Mouse (Mus musculus) frontal cortex, adult 2 months (tissue): ENCODE data around the gene Kpna7. TPM values are rescaled to one million over a fixed set of nuclear protein-coding genes. Genes with fewer than 3 reads are reported as not detected.

ENCODE experiments used
- DNase-seq, 2 experiments: peaks; one replicate each; pipeline ENCODE4 v3.0.0; 2022; ENCODE audit warnings: low spot score in 1 of 2; ENCODE audit errors: extremely low spot score in 1 of 2
- polyA plus RNA-seq: library from polyadenylated mRNA; depleted of rRNA; stranded (reverse); fragments of >200 nt; gene quantifications from 2 replicates; pipeline ENCODE4 v1.2.3, GENCODE M21; 2012

Gene Kpna7
- polyA plus RNA-seq, 1 experiment, result not detected

DNA sequence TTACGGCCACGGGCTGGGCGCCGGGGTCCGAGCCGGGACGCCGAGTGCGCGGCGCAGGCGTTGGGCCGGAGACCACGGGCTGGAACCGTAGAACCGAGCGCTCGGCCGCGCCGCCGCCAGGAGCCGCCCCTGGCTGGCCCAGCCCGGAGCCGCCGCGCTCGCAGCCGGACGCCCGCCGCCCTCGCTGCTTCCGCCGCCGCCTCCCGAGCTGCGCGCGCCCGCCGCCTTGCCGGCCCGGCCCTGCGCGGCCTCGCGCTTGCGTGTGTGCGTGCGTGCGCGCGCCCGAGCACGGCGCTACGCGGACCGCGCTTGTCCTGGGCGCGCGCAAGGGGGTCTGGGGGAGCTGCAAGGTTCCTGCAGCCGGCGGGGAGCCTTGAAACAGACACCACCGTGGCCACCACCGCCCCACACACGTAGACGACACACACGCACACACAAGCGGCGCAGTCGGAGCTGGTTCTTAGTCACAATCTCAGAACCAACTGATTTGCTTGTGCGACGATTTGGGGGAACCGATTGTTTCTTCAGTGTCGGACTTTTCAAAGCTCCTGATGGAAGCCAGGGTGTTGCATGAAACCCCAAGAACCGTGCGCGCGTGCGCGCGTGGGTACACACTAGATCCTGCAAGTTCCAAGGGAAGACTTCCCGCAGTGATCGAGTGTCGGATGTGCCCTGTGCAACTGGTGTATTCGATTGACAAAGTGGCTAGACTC is 118.0 kb downstream of the Kpna7 start, which contains the start of gene Smurf1:
Smurf1 (minus strand) TSS at position 209 of the 713 bp plus-strand sequence.
- DNase-seq, result peak; percentile 63 to 82

DNA sequence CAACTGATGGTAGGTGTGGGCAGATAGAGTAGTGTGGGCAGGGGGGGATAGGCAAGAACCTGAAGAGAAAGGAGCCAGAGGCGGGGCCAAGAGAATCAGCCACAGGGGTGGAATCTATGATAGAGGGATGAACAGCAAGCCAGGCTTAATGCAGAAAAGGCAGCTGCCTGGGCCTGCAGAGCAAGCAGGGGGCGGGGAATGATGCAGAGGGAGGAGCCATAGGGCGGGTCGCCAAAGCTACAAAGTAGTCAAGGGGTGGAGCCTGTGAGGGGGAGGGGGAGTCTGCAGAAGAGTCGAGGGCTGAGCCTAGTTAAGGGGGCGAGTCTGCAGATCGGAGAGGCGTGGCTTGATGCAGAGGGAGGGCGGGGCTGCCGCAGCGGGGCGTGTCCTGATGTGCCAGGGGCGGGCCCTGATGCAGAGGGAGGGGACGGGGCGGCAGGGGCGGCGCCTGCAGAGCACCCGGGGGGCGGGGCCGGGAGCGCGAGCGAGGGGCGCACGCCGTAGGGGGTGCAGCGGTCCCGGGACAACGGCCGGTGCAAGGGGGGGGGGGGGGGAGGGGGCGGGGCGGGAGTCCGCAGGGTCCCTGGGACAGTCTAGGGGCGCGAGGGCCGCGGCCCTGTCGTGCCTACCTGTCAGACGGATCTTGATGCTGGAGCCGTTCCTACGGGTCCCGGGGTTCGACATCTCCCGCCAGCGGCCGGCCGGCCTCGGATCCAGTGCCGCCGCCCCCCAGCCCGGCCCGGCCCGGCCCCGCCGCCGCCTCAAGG is 118.8 kb downstream of the Kpna7 start:
- peak; percentile 79 to 83 for DNase-seq

DNA sequence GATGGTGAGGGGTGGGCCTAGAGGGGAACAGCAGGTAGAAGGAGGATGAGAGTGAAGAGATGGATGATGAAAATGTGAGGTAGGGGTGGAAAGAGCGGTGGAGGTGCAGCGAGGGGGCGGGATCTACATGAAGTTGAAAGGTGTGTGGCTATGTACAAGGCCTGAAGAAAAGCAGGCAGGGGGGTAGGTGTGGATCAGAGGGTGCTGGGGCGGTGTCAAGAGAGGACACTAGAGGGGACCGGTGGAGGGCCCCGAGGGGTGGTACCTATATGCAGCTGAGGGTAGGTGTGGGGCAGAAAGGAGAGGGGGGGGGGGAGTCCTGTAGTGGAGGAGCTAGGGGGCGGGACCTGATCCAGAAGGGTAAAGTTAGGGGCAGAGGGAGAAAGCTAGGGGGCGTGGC is 119.4 kb downstream of the Kpna7 start:
- no peak for DNase-seq

DNA sequence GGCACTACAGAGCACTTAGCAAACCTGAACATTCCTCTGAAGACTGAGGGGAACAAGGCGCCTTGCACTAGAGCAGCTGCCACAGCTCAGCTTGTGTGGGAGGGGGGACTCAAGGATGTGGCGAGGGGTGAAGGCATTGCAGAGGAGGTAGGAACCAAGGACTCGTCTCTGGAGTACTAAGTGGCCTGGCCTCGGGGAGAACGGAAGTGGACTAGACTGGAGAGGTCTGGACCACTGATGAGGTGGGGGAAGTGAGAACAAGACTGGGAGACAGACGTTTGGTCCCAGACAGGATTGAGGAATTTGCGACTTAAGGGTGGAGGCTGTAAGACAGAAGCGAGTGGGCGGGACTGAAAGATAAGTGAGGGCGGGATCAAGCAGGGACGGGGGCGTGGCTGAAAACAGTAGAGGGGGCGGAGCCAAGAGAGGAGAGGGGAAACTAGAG is 120.0 kb downstream of the Kpna7 start:
- peak; percentile 44 to 80 for DNase-seq

DNA sequence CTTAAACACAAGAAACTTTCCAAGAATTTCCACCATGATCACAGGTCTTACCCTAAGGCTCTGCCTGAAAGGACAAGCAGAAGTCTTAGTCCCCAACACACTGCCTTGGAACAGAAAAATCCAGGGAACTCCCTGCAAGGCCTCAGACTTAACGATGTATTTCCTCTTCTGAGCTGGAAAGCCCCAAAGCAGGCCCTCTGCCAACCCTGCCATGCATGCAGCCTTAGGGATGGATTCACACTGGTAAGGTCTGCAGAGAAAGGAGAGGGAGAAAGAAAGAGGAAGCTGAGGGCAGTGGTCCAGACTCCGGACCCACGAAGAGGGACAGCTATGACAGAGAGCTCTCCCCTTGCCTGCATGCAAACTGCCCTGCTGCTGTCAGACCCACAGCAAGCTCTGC is 120.4 kb downstream of the Kpna7 start:
- DNase-seq, result peak in 1 of 2 experiments; percentile 40

DNA sequence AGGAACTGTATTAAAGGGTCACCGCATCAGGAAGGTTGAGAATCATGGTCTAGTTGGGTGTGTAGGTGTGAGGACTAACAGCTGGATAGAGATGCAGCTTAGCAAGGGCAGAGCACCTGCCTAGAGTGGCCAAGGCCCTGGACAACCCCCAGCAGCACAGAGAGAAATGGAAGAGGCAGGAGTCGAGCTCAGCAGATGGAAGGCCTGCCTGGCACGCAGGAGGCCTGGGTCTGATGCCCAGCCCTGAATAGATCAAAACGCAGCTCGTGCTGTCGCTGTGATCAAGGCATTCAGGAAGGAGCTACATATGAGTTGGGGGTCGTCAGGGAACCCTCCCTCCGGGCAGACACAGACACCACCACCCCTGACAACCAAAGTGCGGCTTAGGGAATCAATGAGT is 125.6 kb downstream of the Kpna7 start:
- no peak for DNase-seq

DNA sequence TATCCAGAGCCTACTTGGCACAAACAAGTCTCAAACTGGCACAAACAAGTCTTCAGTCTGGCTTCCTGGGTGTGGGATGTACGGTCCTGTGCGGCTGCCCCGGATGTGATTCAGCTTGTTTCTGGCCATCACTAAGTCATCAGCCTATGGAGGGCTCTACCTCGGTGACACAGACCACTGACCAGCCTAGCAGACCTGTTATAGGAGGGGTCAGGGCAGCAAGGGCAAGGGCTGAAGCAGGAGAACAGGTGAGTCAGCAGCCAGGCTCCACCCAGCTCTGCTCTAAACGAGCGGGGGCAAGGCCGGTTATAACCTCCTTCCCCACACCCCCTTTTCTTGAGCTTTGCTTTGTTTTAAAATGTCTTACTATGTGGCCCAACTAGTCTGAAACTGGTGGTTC is 129.4 kb downstream of the Kpna7 start:
- no peak for DNase-seq

DNA sequence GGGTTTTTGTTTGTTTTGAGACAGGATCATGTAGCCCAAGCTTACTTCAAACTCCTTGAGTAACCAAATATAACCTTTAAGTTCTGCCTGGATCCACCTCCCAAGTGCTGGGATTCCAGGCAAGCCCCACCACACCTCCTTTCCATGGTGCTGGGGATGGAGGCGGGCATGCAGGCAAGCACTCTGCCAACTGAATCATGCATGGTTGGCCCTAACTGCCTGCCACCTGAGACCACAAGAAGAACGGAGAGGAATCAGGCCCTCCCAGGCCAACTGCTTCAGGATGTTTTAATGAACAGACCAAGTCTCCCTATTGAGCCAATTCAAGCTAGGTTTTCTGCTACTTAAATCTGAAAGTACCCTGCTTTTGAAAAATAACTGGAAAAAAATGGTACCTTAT is 131.2 kb downstream of the Kpna7 start:
- DNase-seq, result no peak

DNA sequence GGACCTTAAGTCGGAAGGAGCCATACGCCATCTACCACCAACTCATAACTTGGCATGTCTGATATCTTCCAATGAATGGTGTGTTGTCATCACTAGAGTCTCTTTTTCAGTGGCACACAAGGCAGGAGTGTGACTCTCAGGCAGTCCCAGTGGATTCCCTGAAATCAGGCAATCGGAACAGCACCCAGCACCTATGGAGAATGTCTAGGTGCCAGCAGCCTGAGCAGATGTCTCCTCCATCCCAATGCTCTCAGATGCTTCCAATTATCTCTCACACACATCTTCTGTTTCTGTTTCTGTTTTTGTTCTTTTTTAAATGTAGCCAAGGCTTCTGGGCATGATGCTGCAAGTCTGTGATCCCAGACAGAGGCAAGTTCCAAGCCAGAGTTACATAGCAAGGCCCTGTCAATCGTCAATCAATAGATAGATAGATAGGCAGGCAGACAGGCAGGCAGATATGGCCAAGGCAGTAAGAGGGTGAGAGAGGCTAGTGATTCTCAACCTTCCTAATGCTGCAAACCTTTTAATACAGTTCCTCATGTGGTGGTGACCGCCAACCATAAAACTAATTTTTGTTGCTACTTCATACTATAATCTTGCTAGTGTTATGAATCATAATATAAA is 133.3 kb downstream of the Kpna7 start:
- DNase-seq, result no peak

DNA sequence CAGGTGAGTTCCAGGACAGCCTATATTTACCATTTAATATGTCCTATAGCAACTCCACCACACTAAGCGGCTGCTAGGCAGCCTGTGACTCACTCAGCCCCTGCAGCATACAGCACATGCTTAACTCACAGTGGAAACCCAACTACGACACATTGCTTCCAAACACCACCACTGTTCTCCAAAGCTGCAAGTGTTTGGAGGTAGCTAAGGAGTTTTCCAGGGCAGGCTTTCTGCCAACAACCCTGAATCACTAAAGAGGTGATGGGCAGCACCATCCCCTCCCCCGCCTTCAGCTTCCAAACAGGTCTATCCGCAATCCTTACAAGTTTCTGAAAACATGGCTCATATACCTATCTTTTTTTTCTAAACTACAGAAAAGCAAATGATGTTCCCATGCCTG is 134.0 kb downstream of the Kpna7 start:
- peak; percentile 45 to 69 for DNase-seq

DNA sequence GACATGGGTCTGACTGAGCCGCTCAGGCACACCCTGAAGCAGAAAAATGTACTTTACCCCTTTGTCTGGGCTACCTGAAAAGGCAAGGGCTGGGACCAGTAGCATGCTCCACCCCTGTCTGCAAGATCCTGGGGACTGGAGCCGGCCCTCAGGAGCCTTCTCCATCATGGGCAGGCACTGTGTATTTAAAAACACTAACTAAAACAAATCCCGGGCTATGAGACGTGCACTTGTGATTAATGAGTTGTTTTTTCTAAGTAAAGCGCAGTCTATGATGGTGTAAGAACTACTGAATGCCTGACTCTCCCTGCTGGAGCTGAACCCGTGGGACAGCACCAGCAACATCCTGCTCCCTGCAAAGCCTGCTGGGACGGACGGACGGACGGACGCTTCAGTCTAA is 135.4 kb downstream of the Kpna7 start:
- no peak for DNase-seq

DNA sequence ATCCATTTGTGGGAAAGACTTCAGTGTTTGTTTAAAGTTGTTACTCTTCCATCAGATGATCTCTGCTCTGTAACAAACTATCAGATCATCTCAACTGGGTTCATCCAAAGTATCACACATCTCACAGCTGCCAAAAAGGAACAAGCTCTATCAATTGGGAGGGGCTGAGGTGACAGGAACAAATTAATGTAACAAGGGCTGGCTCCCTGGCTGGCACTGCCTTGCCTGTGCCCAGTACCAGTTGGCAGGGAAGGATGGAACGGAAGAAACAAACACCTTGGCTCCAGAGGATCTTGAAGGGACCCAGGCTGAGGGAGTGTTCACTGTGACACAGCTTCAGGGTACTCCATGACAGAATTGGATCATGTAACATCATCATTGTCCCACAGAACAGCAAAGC is 135.8 kb downstream of the Kpna7 start:
- no peak for DNase-seq

DNA sequence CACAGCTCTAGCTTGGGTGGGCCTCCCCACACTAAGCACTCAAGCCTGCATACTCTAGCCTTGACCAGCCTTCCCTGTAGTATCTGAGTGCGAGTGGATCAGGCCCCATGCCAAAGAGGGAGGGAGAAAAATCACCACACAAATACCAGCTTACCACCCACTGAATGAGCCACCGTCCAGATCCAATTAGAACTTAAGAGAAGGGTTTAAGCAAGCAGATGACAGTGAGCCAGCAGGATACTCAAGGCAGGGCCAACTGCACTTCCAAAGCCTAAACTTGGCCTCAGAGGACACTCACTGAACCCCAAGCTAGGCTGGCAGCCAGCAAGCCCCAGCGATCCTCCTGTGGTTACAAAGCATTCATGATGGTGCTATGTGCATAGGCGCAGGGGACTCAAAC is 137.8 kb downstream of the Kpna7 start:
- DNase-seq, result peak in 1 of 2 experiments; percentile 53

DNA sequence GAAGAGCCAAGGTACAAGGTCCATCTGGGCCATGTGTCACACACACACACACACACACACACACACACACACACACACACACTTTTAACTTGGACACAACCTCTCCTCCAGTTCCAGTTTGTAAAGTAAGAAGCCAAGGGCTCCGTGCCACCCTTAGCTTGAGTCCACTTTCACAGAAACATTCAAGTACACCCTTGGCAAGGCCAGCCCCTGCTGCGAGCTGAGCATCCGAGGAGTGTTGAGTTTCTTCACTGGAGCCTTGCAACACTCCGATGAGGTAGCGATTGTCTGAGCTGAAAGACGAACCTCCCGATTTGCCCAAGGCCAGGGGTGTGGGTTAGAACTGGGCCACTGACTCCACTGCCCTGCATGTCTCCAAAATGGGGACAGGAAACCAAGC is 138.9 kb downstream of the Kpna7 start:
- DNase-seq, result no peak

DNA sequence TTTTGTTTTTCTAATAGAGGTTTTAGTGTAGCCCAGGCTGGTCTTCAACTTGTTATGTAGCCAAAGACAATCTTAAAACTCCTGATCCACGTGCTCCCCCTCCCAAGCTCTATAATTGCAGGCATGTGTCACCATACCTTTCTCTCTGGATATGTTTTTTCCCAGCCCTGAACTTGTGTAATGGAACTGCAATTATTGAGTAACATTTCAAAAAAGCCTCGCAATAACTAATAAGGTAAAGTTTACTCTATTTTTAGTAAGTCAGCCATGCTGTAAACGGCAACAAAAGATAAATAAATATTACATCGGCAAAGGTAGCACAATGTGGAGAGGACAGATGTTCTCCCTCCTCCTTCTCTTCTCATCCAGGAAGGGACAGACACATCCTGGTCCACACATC is 139.5 kb downstream of the Kpna7 start:
- DNase-seq, result no peak

DNA sequence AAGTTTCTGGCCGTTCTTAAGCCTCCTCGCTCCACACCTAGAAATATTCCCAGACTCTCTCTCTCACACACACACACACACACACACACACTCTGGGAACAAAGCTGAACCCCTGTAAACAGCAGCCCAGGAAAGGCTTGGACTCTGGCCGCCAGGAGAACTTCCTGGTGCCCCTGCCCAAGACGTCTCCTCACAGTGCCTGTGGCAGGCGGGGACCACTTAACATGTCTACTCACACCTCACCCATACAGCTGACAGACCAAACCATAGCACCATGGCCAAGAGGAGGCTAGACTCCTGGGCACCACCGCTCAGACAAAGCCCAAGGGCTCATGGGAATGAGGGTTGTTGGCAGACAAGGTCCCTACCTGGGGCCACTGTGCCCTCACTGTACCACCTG is 140.5 kb downstream of the Kpna7 start:
- no peak for DNase-seq

DNA sequence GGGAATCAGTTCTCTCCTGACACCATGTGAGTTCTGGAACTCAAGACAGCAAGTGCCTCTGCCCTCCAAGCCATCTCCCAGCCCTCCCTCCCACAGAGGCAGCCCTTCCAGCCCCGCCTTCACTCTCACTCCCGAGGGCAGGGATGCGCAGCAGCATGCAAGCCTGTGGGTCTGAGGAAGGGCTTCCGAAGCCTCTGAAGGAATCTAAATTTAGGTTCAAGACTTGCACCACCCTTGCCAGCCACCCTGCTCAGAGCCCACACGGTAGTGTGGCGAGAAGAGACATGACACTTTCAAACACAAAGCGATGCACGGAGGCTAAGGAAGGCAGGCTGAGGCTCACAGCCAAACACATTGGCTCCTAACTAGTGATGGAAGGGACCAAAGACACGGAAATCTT is 141.4 kb downstream of the Kpna7 start:
- DNase-seq, result peak; percentile 33 to 57

DNA sequence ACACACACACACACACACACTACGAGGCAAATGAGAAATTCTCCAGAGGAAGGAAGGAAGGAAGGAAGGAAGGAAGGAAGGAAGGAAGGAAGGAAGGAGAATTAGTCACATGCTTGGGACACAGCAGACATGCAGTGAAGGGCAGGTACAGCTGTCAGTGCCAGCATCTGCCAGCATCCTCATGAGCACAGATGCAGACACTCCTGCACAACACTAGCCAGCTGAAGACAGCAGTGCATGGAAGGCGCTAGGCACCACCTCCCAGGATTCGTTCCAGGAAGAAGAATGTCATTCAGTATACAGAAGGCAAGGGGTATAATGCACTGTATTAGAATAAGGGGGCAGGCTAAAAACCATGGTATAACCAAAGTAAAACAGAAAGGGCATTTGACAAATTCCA is 142.9 kb downstream of the Kpna7 start:
- no peak for DNase-seq

DNA sequence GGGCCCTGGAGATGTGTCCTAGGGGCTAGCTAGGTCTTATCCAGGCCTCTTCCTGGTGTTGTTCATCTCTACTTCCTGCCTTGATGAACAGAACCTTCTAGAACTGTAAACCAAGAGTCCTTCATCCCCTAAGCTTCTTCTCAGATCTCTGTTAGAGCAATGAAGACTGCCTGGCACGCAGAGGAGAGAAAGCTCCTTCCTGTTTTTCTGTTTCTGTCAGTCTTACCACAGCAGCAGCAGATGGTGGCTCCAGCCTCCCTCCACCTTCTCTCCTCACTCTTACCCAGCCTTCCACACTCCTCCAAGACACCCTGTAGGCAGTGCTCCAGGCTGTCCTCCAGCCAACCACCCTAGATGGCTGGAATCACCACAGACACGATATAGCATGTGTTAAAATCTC is 146.5 kb downstream of the Kpna7 start:
- DNase-seq, result peak; percentile 77 to 81
